Mouse (Mus musculus) E14TG2a.4 (cell line): ENCODE results near the gene Nphp1.

Experiments
- H3K27me3 ChIP-seq: 2 replicates; pipeline ENCODE4 v1.6.1; 2014; ENCODE audit warnings: low read length, control low read depth; ENCODE audit not compliant: insufficient read depth
- H3K36me3 ChIP-seq: 2 replicates; pipeline ENCODE4 v1.6.1; 2014; ENCODE audit warnings: low read length, control low read depth; ENCODE audit not compliant: insufficient read depth
- H3K4me1 ChIP-seq: replicated peaks from 2 replicates; pipeline ENCODE4 v1.6.1; 2014; ENCODE audit warnings: low read depth, low read length, control low read depth
- H3K4me3 ChIP-seq: replicated peaks from 2 replicates; pipeline ENCODE4 v1.5.1; 2014; ENCODE audit warnings: mild to moderate bottlenecking, low read length
- H3K9me3 ChIP-seq: 2 replicates; pipeline ENCODE4 v1.6.1; 2014; ENCODE audit warnings: low read length, control low read depth
- CTCF ChIP-seq: conservative IDR thresholded peaks from 2 replicates; pipeline ENCODE4 v1.5.1; 2014; ENCODE audit warnings: low read length
- NANOG ChIP-seq: IDR thresholded peaks from 2 replicates; pipeline ENCODE4 v1.6.1; 2014; ENCODE audit warnings: borderline replicate concordance, low read length, mixed read lengths
- POU5F1 ChIP-seq: IDR thresholded peaks from 2 replicates; pipeline ENCODE4 v1.6.1; 2014; ENCODE audit warnings: low read length, borderline replicate concordance

Gene Nphp1

GRCm38 (mm10) chr2:127787226-127787625, 1.5 kb downstream of the Nphp1 start:
- H3K9me3 ChIP-seq, result no peaks in the 10 kb centered on the region
- no peaks in the 10 kb centered on the region for H3K27me3 ChIP-seq
- peaks cover 32% of the 10 kb centered on the region for H3K4me1 ChIP-seq
- TF ChIP-seq POU5F1 (no peak), NANOG (no peak), CTCF (no peak)
- no peak overlapping the region for H3K4me3 ChIP-seq
- no peaks in the 10 kb centered on the region for H3K36me3 ChIP-seq

GRCm38 (mm10) chr2:127778451-127778850, 10.2 kb downstream of the Nphp1 start:
- H3K36me3 ChIP-seq, result no peaks in the 10 kb centered on the region; the same call in 1 of the 2 replicates
- TF ChIP-seq CTCF (no peak), POU5F1 (no peak), NANOG (no peak)
- no peaks in the 10 kb centered on the region for H3K27me3 ChIP-seq
- no peak overlapping the region for H3K4me3 ChIP-seq
- H3K4me1 ChIP-seq, result peaks cover 12% of the 10 kb centered on the region
- no peaks in the 10 kb centered on the region for H3K9me3 ChIP-seq

GRCm38 (mm10) chr2:127775013-127775412, 13.7 kb downstream of the Nphp1 start:
- peaks cover 18% of the 10 kb centered on the region for H3K4me1 ChIP-seq
- H3K27me3 ChIP-seq, result no peaks in the 10 kb centered on the region
- no peaks in the 10 kb centered on the region for H3K9me3 ChIP-seq
- H3K36me3 ChIP-seq, result no peaks in the 10 kb centered on the region; the same call in 1 of the 2 replicates
- H3K4me3 ChIP-seq, result no peak overlapping the region
- no peak for TF ChIP-seq NANOG
- no peak for TF ChIP-seq CTCF

- Histone ChIP-seq H3K27me3 (no peaks in the 10 kb centered on the region), H3K36me3 (no peaks in the 10 kb centered on the region; the same call in 1 of the 2 replicates), H3K4me1 (peaks cover 14% of the 10 kb centered on the region), H3K9me3 (no peaks in the 10 kb centered on the region), H3K4me3 (no peak overlapping the region)
- TF ChIP-seq POU5F1, result no peak
- no peak for TF ChIP-seq CTCF
- TF ChIP-seq NANOG, result no peak
These were observed 14.1 kb downstream of the Nphp1 start for GRCm38 (mm10) chr2:127774578-127774941.

GRCm38 (mm10) chr2:127773938-127774577, 14.6 kb downstream of the Nphp1 start:
- TF ChIP-seq POU5F1 (no peak), NANOG (no peak), CTCF (no peak)
- Histone ChIP-seq H3K9me3 (no peaks in the 10 kb centered on the region), H3K4me3 (no peak overlapping the region), H3K27me3 (no peaks in the 10 kb centered on the region), H3K36me3 (no peaks in the 10 kb centered on the region; the same call in 1 of the 2 replicates), H3K4me1 (peaks cover 14% of the 10 kb centered on the region)

- Histone ChIP-seq H3K9me3 (no peaks in the 10 kb centered on the region), H3K36me3 (no peaks in the 10 kb centered on the region), H3K4me1 (peaks cover 14% of the 10 kb centered on the region), H3K27me3 (peaks cover 11% of the 10 kb centered on the region; the same call in 1 of the 2 replicates), H3K4me3 (no peak overlapping the region)
- no peak for TF ChIP-seq POU5F1
- no peak for TF ChIP-seq CTCF
- TF ChIP-seq NANOG, result no peak
These were observed 27.1 kb downstream of the Nphp1 start for GRCm38 (mm10) chr2:127761587-127761986.

- Histone ChIP-seq H3K27me3 (peaks cover 11% of the 10 kb centered on the region; the same call in 1 of the 2 replicates), H3K36me3 (no peaks in the 10 kb centered on the region), H3K9me3 (no peaks in the 10 kb centered on the region), H3K4me1 (peaks cover 14% of the 10 kb centered on the region), H3K4me3 (no peak overlapping the region)
- TF ChIP-seq NANOG (no peak), POU5F1 (no peak)
These were observed 28.2 kb downstream of the Nphp1 start for GRCm38 (mm10) chr2:127760429-127761000.

- H3K4me3 ChIP-seq, result no peak overlapping the region
- peaks cover 11% of the 10 kb centered on the region; the same call in 1 of the 2 replicates for H3K27me3 ChIP-seq
- peaks cover 14% of the 10 kb centered on the region for H3K4me1 ChIP-seq
- no peak for TF ChIP-seq NANOG
- TF ChIP-seq CTCF, result no peak
- no peak for TF ChIP-seq POU5F1
- H3K9me3 ChIP-seq, result no peaks in the 10 kb centered on the region
- H3K36me3 ChIP-seq, result no peaks in the 10 kb centered on the region
These were observed 28.7 kb downstream of the Nphp1 start for GRCm38 (mm10) chr2:127760014-127760413.
